8 mouse cellular contexts compared by ENCODE assay signal in genomic region chr17:65701797-65702566, GRCm38 (mm10).
A peak's percentile ranks its signal among the peaks of the same experiment; 100 is the strongest.
DNase-seq lines count a peak whose midpoint lies in the region; ATAC-seq and TF ChIP-seq lines count a peak whose summit lies in the region.

No protein-coding gene starts in this region.

- peaks cover 5% of the 10 kb centered on the region; the same call in 1 of the 2 replicates for H3K36me3 ChIP-seq in hindbrain, embryonic 12.5 days
- 0 out of 2 replicates have a peak, but pooled peaks cover 6% of the 10 kb centered on the region for H3K36me3 ChIP-seq in midbrain, embryonic 14.5 days (ENCODE audit: control insufficient read depth, insufficient read depth, low read length)

- no peak overlapping the region for H3K4me3 ChIP-seq in cerebellum, adult 2 months (replicated peaks; ENCODE audit: insufficient read depth, low read depth, low read length)
- H3K4me3 ChIP-seq in hindbrain, embryonic 12.5 days: no peak overlapping the region
- H3K4me3 ChIP-seq in midbrain, embryonic 14.5 days (replicated peaks; ENCODE audit: low read depth, low read length): no peak overlapping the region

- TF ChIP-seq CTCF in cerebellum, adult 2 months (IDR thresholded peaks at IDR 0.05; ENCODE audit: borderline replicate concordance, insufficient read depth, low read depth, low read length): no peak

- peak; percentile 73 for ATAC-seq in hindbrain, embryonic 12.5 days (ENCODE audit: low FRiP score)
- ATAC-seq in midbrain, embryonic 14.5 days (ENCODE audit: low FRiP score, low TSS enrichment): peak; percentile 41; the same call in 1 of the 2 replicates

- H3K4me2 ChIP-seq in hindbrain, embryonic 12.5 days (replicated peaks): no peak overlapping the region
- no peak overlapping the region for H3K4me2 ChIP-seq in midbrain, embryonic 14.5 days (ENCODE audit: low read length)

- H3K27me3 ChIP-seq in cerebellum, adult 2 months (ENCODE audit: control insufficient read depth, insufficient read depth, low read length): no peaks in the 10 kb centered on the region
- no peaks in the 10 kb centered on the region for H3K27me3 ChIP-seq in hindbrain, embryonic 12.5 days
- no peaks in the 10 kb centered on the region for H3K27me3 ChIP-seq in midbrain, embryonic 14.5 days (ENCODE audit: control insufficient read depth, insufficient read depth, low read length)

- no peak overlapping the region for H3K9ac ChIP-seq in hindbrain, embryonic 12.5 days
- H3K9ac ChIP-seq in midbrain, embryonic 14.5 days (replicated peaks; ENCODE audit: low read length): no peak overlapping the region

- no peaks in the 10 kb centered on the region for H3K9me3 ChIP-seq in hindbrain, embryonic 12.5 days (replicated peaks)
- H3K9me3 ChIP-seq in midbrain, embryonic 14.5 days (ENCODE audit: control insufficient read depth, low read length): no peaks in the 10 kb centered on the region

- no peak for TF ChIP-seq POLR2A in cerebellum, adult 2 months (IDR thresholded peaks at IDR 0.05; ENCODE audit: borderline replicate concordance, insufficient read depth, low read length)

- DNase-seq in R1 (ENCODE audit: low read depth, low spot score): peak; percentile 99
- DNase-seq in cerebellum, adult 2 months: peak; percentile 59 to 71
- DNase-seq in frontal cortex, postnatal 25 days (ENCODE audit: low spot score in 2 of 2): peak; percentile 13 to 37
- DNase-seq in layer of hippocampus, postnatal 10 days (ENCODE audit: low spot score in 2 of 2): peak; percentile 67 to 71
- peak; percentile 64 for DNase-seq in midbrain, embryonic 14.5 days
- no peak for DNase-seq in c-Kit-positive CD71-positive TER-119-positive erythroid progenitor cells, embryonic 14.5 days (ENCODE audit: low spot score)
- no peak for DNase-seq in thymus, postnatal 25 days

- H3K4me1 ChIP-seq in cerebellum, adult 2 months (ENCODE audit: control insufficient read depth, insufficient read depth, low read length): peaks cover 20% of the 10 kb centered on the region
- peaks cover 22% of the 10 kb centered on the region for H3K4me1 ChIP-seq in hindbrain, embryonic 12.5 days
- H3K4me1 ChIP-seq in midbrain, embryonic 14.5 days (ENCODE audit: control insufficient read depth, insufficient read depth, low read length): peaks cover 23% of the 10 kb centered on the region

- H3K27ac ChIP-seq in cerebellum, adult 2 months (ENCODE audit: insufficient read depth, low read length): 0 out of 2 replicates have a peak overlapping the region, but pooled peaks have one; percentile 0
- H3K27ac ChIP-seq in hindbrain, embryonic 12.5 days: peak overlapping the region; percentile 85
- H3K27ac ChIP-seq in midbrain, embryonic 14.5 days (replicated peaks; ENCODE audit: low read depth, low read length): peak overlapping the region; percentile 82

- WGBS in cerebellum, adult 2 months: 21% methylated on average over 13 of the region's 13 CpGs
- WGBS in hindbrain, embryonic 12.5 days: 46% methylated on average over 13 of the region's 13 CpGs
- 49% methylated on average over 13 of the region's 13 CpGs for WGBS in midbrain, embryonic 14.5 days

Comparison
In these comparisons a context has a peak if more than half of its experiments do, and no peak if none do; other contexts are left out.
1. DNase-seq: peak in R1 (single experiment), cerebellum, adult 2 months (2 of 2), frontal cortex, postnatal 25 days (2 of 2), layer of hippocampus, postnatal 10 days (2 of 2) and midbrain, embryonic 14.5 days (single experiment); none in c-Kit-positive CD71-positive TER-119-positive erythroid progenitor cells, embryonic 14.5 days (single experiment) and thymus, postnatal 25 days (single experiment).
2. H3K27ac ChIP-seq: peak in every context shown above with its lines; median percentile 85 in hindbrain, embryonic 12.5 days; 82 in midbrain, embryonic 14.5 days; 0 in cerebellum, adult 2 months.